Comparison of ENCODE assay signal across 7 mouse cellular contexts in genomic region chr17:24902671-24903474, GRCm38 (mm10). TPM values are rescaled to one million over a fixed set of nuclear protein-coding genes. Genes with fewer than 3 reads are reported as not detected.
DNase-seq lines count a peak whose midpoint lies in the region; ATAC-seq and TF ChIP-seq lines count a peak whose summit lies in the region.

No protein-coding gene starts in this region.

- no peak overlapping the region for H3K9ac ChIP-seq in forebrain, embryonic 12.5 days

- WGBS in forebrain, embryonic 12.5 days = 77% methylated on average over 9 of the region's 9 CpGs

- DNase-seq in layer of hippocampus, adult 11-12 months (ENCODE audit: low spot score) = peak; percentile 31
- no peak for DNase-seq in layer of hippocampus, postnatal 36 days
- peak; percentile 60 for DNase-seq in adipocyte (ENCODE audit: low spot score)
- DNase-seq in layer of hippocampus, adult 18-20 months (ENCODE audit: low spot score in 2 of 2) = no peak

- peaks cover 100% of the 10 kb centered on the region for H3K36me3 ChIP-seq in forebrain, embryonic 12.5 days (replicated peaks)

- no peak overlapping the region for H3K4me3 ChIP-seq in embryonic fibroblast, embryonic 13.5 days (ENCODE audit: insufficient read depth, low read length)
- H3K4me3 ChIP-seq in forebrain, embryonic 12.5 days (replicated peaks) = no peak overlapping the region

- no peak overlapping the region for H3K4me2 ChIP-seq in forebrain, embryonic 12.5 days

- no peaks in the 10 kb centered on the region for H3K4me1 ChIP-seq in embryonic fibroblast, embryonic 13.5 days (ENCODE audit: control insufficient read depth, insufficient read depth, low read length)
- H3K4me1 ChIP-seq in forebrain, embryonic 12.5 days = peaks cover 1% of the 10 kb centered on the region

- no peaks in the 10 kb centered on the region for H3K9me3 ChIP-seq in forebrain, embryonic 12.5 days

- ATAC-seq in megakaryocyte progenitor cell, adult 5-6 weeks (replicated peaks; ENCODE audit: poor library complexity) = peak; percentile 93
- ATAC-seq in forebrain, embryonic 12.5 days (ENCODE audit: low FRiP score) = no peak

- H3K27ac ChIP-seq in embryonic fibroblast, embryonic 13.5 days (ENCODE audit: insufficient read depth, low read length) = no peak overlapping the region
- H3K27ac ChIP-seq in forebrain, embryonic 12.5 days = no peak overlapping the region

- TF ChIP-seq CTCF in embryonic fibroblast, embryonic 13.5 days (IDR thresholded peaks at IDR 0.05; ENCODE audit: borderline replicate concordance, insufficient read depth, low read length) = peak; percentile 26; the same call in 1 of the 2 replicates

- no peaks in the 10 kb centered on the region for H3K27me3 ChIP-seq in forebrain, embryonic 12.5 days

- TF ChIP-seq POLR2A in embryonic fibroblast, embryonic 13.5 days (IDR thresholded peaks at IDR 0.05; ENCODE audit: low read depth, low read length) = no peak

RNA-seq across cellular contexts. Expression of gene Nme3, which starts 6.6 kb away (rescaled TPM):
- 10 to 100 TPM; 60.0 to 67.5 TPM for total RNA-seq in layer of hippocampus, postnatal 36 days (2021)
- polyA plus RNA-seq in embryonic fibroblast, embryonic 13.5 days (2011; ENCODE audit: insufficient read length, low read depth, missing spikeins) = 2.7 and 4.7 TPM in 2 replicates
- total RNA-seq in megakaryocyte progenitor cell, adult 5-6 weeks (2015) = 21.2 and 32.1 TPM in 2 replicates
- total RNA-seq in megakaryocyte progenitor cell, adult 5-6 weeks (2017) = 17.0 and 26.5 TPM in 2 replicates
- total RNA-seq in layer of hippocampus, adult 18-20 months (2021) = 10 to 100 TPM; 60.7 to 61.2 TPM
- polyA plus RNA-seq in forebrain, embryonic 12.5 days (2016; fragmentation: Nextera tagmentation; extraction: Ambion mirVana) = 54.9 and 63.0 TPM in 2 replicates

RNA-seq across cellular contexts. Expression of gene Mrps34, which starts 8.0 kb away (rescaled TPM):
- 10 to 100 TPM; 75.3 to 75.9 TPM for total RNA-seq in layer of hippocampus, postnatal 36 days (2021)
- 25.5 and 28.7 TPM in 2 replicates for polyA plus RNA-seq in embryonic fibroblast, embryonic 13.5 days (2011; ENCODE audit: insufficient read length, low read depth, missing spikeins)
- 54.2 and 59.2 TPM in 2 replicates for total RNA-seq in megakaryocyte progenitor cell, adult 5-6 weeks (2015)
- total RNA-seq in megakaryocyte progenitor cell, adult 5-6 weeks (2017) = 31.9 and 35.5 TPM in 2 replicates
- 10 to 100 TPM; 75.4 to 78.6 TPM for total RNA-seq in layer of hippocampus, adult 18-20 months (2021)
- 86.0 and 91.1 TPM in 2 replicates for polyA plus RNA-seq in forebrain, embryonic 12.5 days (2016; fragmentation: Nextera tagmentation; extraction: Ambion mirVana)

RNA-seq across cellular contexts. Expression of gene Eme2, which starts 8.0 kb away (rescaled TPM):
- total RNA-seq in layer of hippocampus, postnatal 36 days (2021) = 10 to 100 TPM; 57.5 to 70.4 TPM
- polyA plus RNA-seq in embryonic fibroblast, embryonic 13.5 days (2011; ENCODE audit: insufficient read length, low read depth, missing spikeins) = 12.4 and 14.7 TPM in 2 replicates
- total RNA-seq in megakaryocyte progenitor cell, adult 5-6 weeks (2015) = 3.2 and 6.9 TPM in 2 replicates
- total RNA-seq in megakaryocyte progenitor cell, adult 5-6 weeks (2017) = 9.1 and 18.6 TPM in 2 replicates
- 10 to 100 TPM; 52.0 to 53.1 TPM for total RNA-seq in layer of hippocampus, adult 18-20 months (2021)
- polyA plus RNA-seq in forebrain, embryonic 12.5 days (2016; fragmentation: Nextera tagmentation; extraction: Ambion mirVana) = 42.7 and 44.6 TPM in 2 replicates

RNA-seq across cellular contexts. Expression of gene Spsb3, which starts 16.4 kb away (rescaled TPM):
- 10 to 100 TPM; 39.2 to 42.8 TPM for total RNA-seq in layer of hippocampus, postnatal 36 days (2021)
- polyA plus RNA-seq in embryonic fibroblast, embryonic 13.5 days (2011; ENCODE audit: insufficient read length, low read depth, missing spikeins) = 15.5 and 17.4 TPM in 2 replicates
- total RNA-seq in megakaryocyte progenitor cell, adult 5-6 weeks (2015) = 14.6 and 17.9 TPM in 2 replicates
- 13.9 and 15.3 TPM in 2 replicates for total RNA-seq in megakaryocyte progenitor cell, adult 5-6 weeks (2017)
- total RNA-seq in layer of hippocampus, adult 18-20 months (2021) = 10 to 100 TPM; 47.5 to 48.3 TPM
- polyA plus RNA-seq in forebrain, embryonic 12.5 days (2016; fragmentation: Nextera tagmentation; extraction: Ambion mirVana) = 47.3 and 50.7 TPM in 2 replicates

RNA-seq across cellular contexts. Expression of gene Nubp2, which starts 16.7 kb away (rescaled TPM):
- 10 to 100 TPM; 33.2 to 37.1 TPM for total RNA-seq in layer of hippocampus, postnatal 36 days (2021)
- 22.2 and 25.6 TPM in 2 replicates for polyA plus RNA-seq in embryonic fibroblast, embryonic 13.5 days (2011; ENCODE audit: insufficient read length, low read depth, missing spikeins)
- total RNA-seq in megakaryocyte progenitor cell, adult 5-6 weeks (2015) = 103 and 114 TPM in 2 replicates
- 50.4 and 57.8 TPM in 2 replicates for total RNA-seq in megakaryocyte progenitor cell, adult 5-6 weeks (2017)
- total RNA-seq in layer of hippocampus, adult 18-20 months (2021) = 10 to 100 TPM; 32.3 to 33.5 TPM
- polyA plus RNA-seq in forebrain, embryonic 12.5 days (2016; fragmentation: Nextera tagmentation; extraction: Ambion mirVana) = 62.9 and 64.4 TPM in 2 replicates

Comparison
In these comparisons a context has a peak if more than half of its experiments do, and no peak if none do; other contexts are left out.
1. DNase-seq: peak in layer of hippocampus, adult 11-12 months (single experiment) and adipocyte (single experiment); none in layer of hippocampus, postnatal 36 days (0 of 2) and layer of hippocampus, adult 18-20 months (0 of 2).